Mouse (Mus musculus): ENCODE data around the gene Chd8.

GRCm38 (mm10) chr14:52149888-52150287 is 107.7 kb downstream of the Chd8 start:
- TF ChIP-seq GATA1 (IDR thresholded peaks at IDR 0.05; ENCODE audit: borderline replicate concordance, low read length) (no peak), FLI1 (IDR thresholded peaks at IDR 0.05; ENCODE audit: low read length) (no peak)
